Mouse (Mus musculus): ENCODE data around the gene Tsga10. TPM values are rescaled to one million over a fixed set of nuclear protein-coding genes. Genes with fewer than 3 reads are reported as not detected.

Tsga10 gene
- polyA plus RNA-seq, 2 experiments, result 0.83 to 1.4 TPM

GRCm38 (mm10) chr1:37883411-37883810 lies 17.2 kb upstream of the Tsga10 start:
- H3K4me1 ChIP-seq (replicated peaks; ENCODE audit: control insufficient read depth in 2 of 2, insufficient read depth in 2 of 2, low read length in 1 of 2), result peaks cover 0 to 13% of the 10 kb centered on the region in 2 experiments; a peak in 2 of 4 replicates
- H3K4me3 ChIP-seq (ENCODE audit: insufficient read depth in 1 of 2, low read depth in 2 of 2, low read length in 2 of 2), result no peak overlapping the region
- TF ChIP-seq EP300 (IDR thresholded peaks at IDR 0.05; ENCODE audit: low read depth) (no peak), CTCF (IDR thresholded peaks at IDR 0.05; ENCODE audit: low read depth) (no peak)
- ATAC-seq (ENCODE audit: insufficient read depth) (no peak), DNase-seq (ENCODE audit: low read depth in 3 of 3, low spot score in 3 of 3) (no peak)
- no peaks in the 10 kb centered on the region for H3K27me3 ChIP-seq (ENCODE audit: control insufficient read depth, insufficient read depth, low read length)
- H3K9ac ChIP-seq (replicated peaks), result no peak overlapping the region
- H3K27ac ChIP-seq, result no peak overlapping the region
- H3K36me3 ChIP-seq (replicated peaks; ENCODE audit: control insufficient read depth, insufficient read depth, low read depth), result peaks cover 19% of the 10 kb centered on the region
- H3K4me2 ChIP-seq (ENCODE audit: low read depth), result no peak overlapping the region
- 72% methylated on average over 4 of the region's 4 CpGs for WGBS (ENCODE audit: insufficient replicate concordance)
- no peaks in the 10 kb centered on the region for H3K9me3 ChIP-seq (ENCODE audit: control insufficient read depth, low read length)

GRCm38 (mm10) chr1:37877736-37878460 lies 11.7 kb upstream of the Tsga10 start:
- Histone ChIP-seq H3K4me3 (ENCODE audit: insufficient read depth in 1 of 2, low read depth in 2 of 2, low read length in 2 of 2) (no peak overlapping the region), H3K36me3 (replicated peaks; ENCODE audit: control insufficient read depth, insufficient read depth, low read depth) (peaks cover 25% of the 10 kb centered on the region), H3K9ac (replicated peaks) (no peak overlapping the region), H3K4me2 (ENCODE audit: low read depth) (no peak overlapping the region), H3K9me3 (ENCODE audit: control insufficient read depth, low read length) (no peaks in the 10 kb centered on the region), H3K4me1 (replicated peaks; ENCODE audit: control insufficient read depth in 2 of 2, insufficient read depth in 2 of 2, low read length in 1 of 2) (peaks cover 4 to 6% of the 10 kb centered on the region in 2 experiments; a peak in 2 of 4 replicates), H3K27me3 (ENCODE audit: control insufficient read depth, insufficient read depth, low read length) (no peaks in the 10 kb centered on the region), H3K27ac (no peak overlapping the region)
- ATAC-seq (ENCODE audit: insufficient read depth), result no peak
- WGBS (ENCODE audit: insufficient replicate concordance), result 81% methylated on average over 13 of the region's 13 CpGs
- DNase-seq (ENCODE audit: low read depth in 3 of 3, low spot score in 3 of 3), result no peak
- TF ChIP-seq CTCF (IDR thresholded peaks at IDR 0.05; ENCODE audit: low read depth), result no peak
- no peak for TF ChIP-seq EP300 (IDR thresholded peaks at IDR 0.05; ENCODE audit: low read depth)

- no peak overlapping the region for H3K27ac ChIP-seq
- no peak for TF ChIP-seq EP300 (IDR thresholded peaks at IDR 0.05; ENCODE audit: low read depth)
- no peak for TF ChIP-seq CTCF (IDR thresholded peaks at IDR 0.05; ENCODE audit: low read depth)
- peaks cover 9% of the 10 kb centered on the region for H3K36me3 ChIP-seq (replicated peaks; ENCODE audit: control insufficient read depth, insufficient read depth, low read depth)
- H3K9ac ChIP-seq (replicated peaks), result peak overlapping the region; percentile 70
- H3K27me3 ChIP-seq (ENCODE audit: control insufficient read depth, insufficient read depth, low read length), result no peaks in the 10 kb centered on the region
- DNase-seq (ENCODE audit: low read depth in 3 of 3, low spot score in 3 of 3), result no peak
- H3K4me3 ChIP-seq (ENCODE audit: insufficient read depth in 1 of 2, low read depth in 2 of 2, low read length in 2 of 2), result peak overlapping the region in 1 of 2 experiments; percentile 72; a peak in 2 of 4 replicates
- peak overlapping the region; percentile 94 for H3K4me2 ChIP-seq (ENCODE audit: low read depth)
- H3K9me3 ChIP-seq (ENCODE audit: control insufficient read depth, low read length), result no peaks in the 10 kb centered on the region
- ATAC-seq (ENCODE audit: insufficient read depth), result no peak
- 64% methylated on average over 4 of the region's 4 CpGs for WGBS (ENCODE audit: insufficient replicate concordance)
- H3K4me1 ChIP-seq (replicated peaks; ENCODE audit: control insufficient read depth in 2 of 2, insufficient read depth in 2 of 2, low read length in 1 of 2), result peaks cover 11 to 23% of the 10 kb centered on the region in 2 experiments
These were observed 6.9 kb upstream of the Tsga10 start for GRCm38 (mm10) chr1:37873157-37873556.

GRCm38 (mm10) chr1:37872131-37873067 lies 6.2 kb upstream of the Tsga10 start:
- no peak for TF ChIP-seq EP300 (IDR thresholded peaks at IDR 0.05; ENCODE audit: low read depth)
- TF ChIP-seq CTCF (IDR thresholded peaks at IDR 0.05; ENCODE audit: low read depth), result no peak
- ATAC-seq (ENCODE audit: insufficient read depth) (peak; percentile 88), DNase-seq (ENCODE audit: low read depth in 3 of 3, low spot score in 3 of 3) (peak; percentile 71 to 75 (median 71))
- Histone ChIP-seq H3K27ac (peak overlapping the region; percentile 61), H3K9me3 (ENCODE audit: control insufficient read depth, low read length) (no peaks in the 10 kb centered on the region), H3K36me3 (replicated peaks; ENCODE audit: control insufficient read depth, insufficient read depth, low read depth) (peaks cover 9% of the 10 kb centered on the region), H3K27me3 (ENCODE audit: control insufficient read depth, insufficient read depth, low read length) (no peaks in the 10 kb centered on the region), H3K9ac (replicated peaks) (peak overlapping the region; percentile 70), H3K4me2 (ENCODE audit: low read depth) (peak overlapping the region; percentile 94), H3K4me3 (ENCODE audit: insufficient read depth in 1 of 2, low read depth in 2 of 2, low read length in 2 of 2) (peak overlapping the region; percentile 66 to 72), H3K4me1 (replicated peaks; ENCODE audit: control insufficient read depth in 2 of 2, insufficient read depth in 2 of 2, low read length in 1 of 2) (peaks cover 11 to 23% of the 10 kb centered on the region in 2 experiments)
- 3% methylated on average over 33 of the region's 33 CpGs for WGBS (ENCODE audit: insufficient replicate concordance)

GRCm38 (mm10) chr1:37871704-37872103 lies 5.5 kb upstream of the Tsga10 start, which contains the start of gene Lipt1:
TSS of gene Lipt1 (plus strand) at chr1:37871738.
- peak within 1 kb of the TSS; percentile 70 for H3K9ac ChIP-seq (replicated peaks)
- TF ChIP-seq EP300 (IDR thresholded peaks at IDR 0.05; ENCODE audit: low read depth), result no peak
- TF ChIP-seq CTCF (IDR thresholded peaks at IDR 0.05; ENCODE audit: low read depth), result no peak
- 16% methylated on average over 7 of the region's 7 CpGs for WGBS (ENCODE audit: insufficient replicate concordance)
- H3K4me2 ChIP-seq (ENCODE audit: low read depth), result peak within 1 kb of the TSS; percentile 94
- ATAC-seq (ENCODE audit: insufficient read depth) (peak; percentile 57), DNase-seq (ENCODE audit: low read depth in 3 of 3, low spot score in 3 of 3) (no peak)
- H3K27ac ChIP-seq, result peak within 1 kb of the TSS; percentile 61
- H3K9me3 ChIP-seq (ENCODE audit: control insufficient read depth, low read length), result no peaks in the 10 kb centered on the region
- peak within 1 kb of the TSS; percentile 66 to 72 for H3K4me3 ChIP-seq (ENCODE audit: insufficient read depth in 1 of 2, low read depth in 2 of 2, low read length in 2 of 2)
- H3K36me3 ChIP-seq (replicated peaks; ENCODE audit: control insufficient read depth, insufficient read depth, low read depth), result peaks cover 9% of the 10 kb centered on the region
- H3K4me1 ChIP-seq (replicated peaks; ENCODE audit: control insufficient read depth in 2 of 2, insufficient read depth in 2 of 2, low read length in 1 of 2), result peaks cover 11 to 23% of the 10 kb centered on the region in 2 experiments
- no peaks in the 10 kb centered on the region for H3K27me3 ChIP-seq (ENCODE audit: control insufficient read depth, insufficient read depth, low read length)
